Mouse (Mus musculus): ENCODE results near the gene Als2.

DNA sequence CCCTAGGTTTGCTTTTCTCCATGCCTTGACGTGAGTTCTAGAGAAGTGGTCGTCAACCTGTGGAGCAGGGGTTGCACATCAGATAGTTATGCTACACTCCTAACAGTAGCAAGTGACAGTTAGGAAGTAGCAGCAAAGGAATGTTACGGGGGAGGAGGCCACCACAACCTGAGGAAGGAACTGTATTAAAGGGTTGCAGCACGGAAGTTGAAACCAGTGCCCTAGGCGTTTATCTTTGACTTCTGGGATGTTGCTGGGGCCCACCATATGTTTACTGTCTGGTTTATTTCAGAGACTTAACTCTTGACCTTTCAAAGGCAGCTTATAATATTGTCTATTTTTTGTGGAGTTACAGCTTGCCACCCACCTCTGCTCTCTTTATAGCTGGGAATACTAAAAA lies 65.2 kb downstream of the Als2 start:
- TF ChIP-seq POLR2A (IDR thresholded peaks at IDR 0.05; ENCODE audit: extremely low read depth, insufficient read depth, low read length) (no peak), CTCF (IDR thresholded peaks at IDR 0.05; ENCODE audit: extremely low read depth, insufficient read depth, low read length) (no peak)

Data from cortical plate, adult 2 months (tissue).